Mouse (Mus musculus) WW6 (cell line): Measurements from ENCODE around the gene Reg4.

Experiments used
- DNase-seq: peaks from one replicate; pipeline ENCODE4 v3.0.0-alpha.2; 2013; ENCODE audit warnings: low read depth, low spot score

Gene Reg4

GRCm38 (mm10) chr3:98236266-98236665, 14.3 kb downstream of the Reg4 start:
- DNase-seq, result no peak

DNA sequence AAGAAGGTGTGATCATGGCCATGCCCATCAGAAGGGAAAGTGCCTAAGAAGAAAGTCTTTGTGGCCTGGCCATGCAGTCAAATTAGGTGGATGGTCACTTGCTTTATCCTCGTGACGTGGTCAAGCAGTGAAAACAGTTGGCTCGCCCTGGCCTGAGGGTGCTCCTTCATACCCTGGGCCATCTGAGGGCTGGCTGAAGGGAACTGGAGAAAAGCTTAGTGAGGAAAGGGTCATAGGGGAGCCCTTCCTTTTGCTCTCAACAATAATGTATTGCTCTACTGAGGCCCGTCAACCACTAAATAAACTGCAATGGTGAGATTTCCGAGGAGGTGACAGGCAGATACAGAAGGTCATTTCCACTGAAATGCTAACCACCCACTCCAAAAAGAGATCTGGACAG, 15.3 kb downstream of the Reg4 start:
- DNase-seq, result no peak

- DNase-seq, result no peak
These were observed 16.2 kb downstream of the Reg4 start for GRCm38 (mm10) chr3:98238150-98238549.

- no peak for DNase-seq
These were observed 20.1 kb downstream of the Reg4 start for GRCm38 (mm10) chr3:98242051-98242450.

GRCm38 (mm10) chr3:98242458-98243037, 20.6 kb downstream of the Reg4 start:
- DNase-seq, result no peak

- no peak for DNase-seq
These were observed 23.9 kb downstream of the Reg4 start for GRCm38 (mm10) chr3:98245892-98246291.

DNA sequence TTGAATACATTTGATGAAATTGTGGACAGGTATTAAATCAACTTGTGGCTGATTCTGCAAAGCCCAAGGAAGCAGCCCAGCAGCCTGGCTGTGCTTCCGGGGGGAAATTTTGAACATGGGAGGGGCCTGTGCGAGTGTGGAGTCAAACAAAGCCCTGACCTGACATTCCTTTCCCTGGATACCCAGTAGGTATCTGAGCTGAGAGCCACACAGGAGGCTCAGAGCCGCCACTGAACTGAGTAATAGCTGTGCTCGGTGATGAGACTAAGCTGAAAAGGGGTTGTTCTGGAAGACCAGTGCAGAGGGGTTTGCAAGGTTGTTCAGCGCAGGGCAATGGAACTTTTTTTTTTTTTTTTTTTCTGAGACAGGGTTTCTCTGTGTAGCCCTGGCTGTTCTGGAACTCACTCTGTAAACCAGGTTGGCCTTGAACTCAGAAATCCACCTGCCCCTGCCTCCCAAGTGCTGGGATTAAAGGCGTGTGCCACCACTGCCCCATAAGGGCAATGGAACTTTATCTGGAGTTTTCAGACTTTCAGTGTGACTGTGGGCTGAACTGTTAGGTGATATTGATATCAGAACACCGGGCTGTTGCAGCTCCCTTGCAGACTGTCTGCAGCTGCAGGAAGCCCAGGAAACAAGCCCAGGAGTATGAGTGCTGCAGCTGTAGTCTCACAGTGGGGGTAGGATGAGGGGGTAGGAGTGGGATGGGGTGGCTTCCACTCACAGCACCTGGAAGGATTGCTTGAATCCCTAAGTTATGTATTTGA, 25.2 kb downstream of the Reg4 start:
- no peak for DNase-seq

DNA sequence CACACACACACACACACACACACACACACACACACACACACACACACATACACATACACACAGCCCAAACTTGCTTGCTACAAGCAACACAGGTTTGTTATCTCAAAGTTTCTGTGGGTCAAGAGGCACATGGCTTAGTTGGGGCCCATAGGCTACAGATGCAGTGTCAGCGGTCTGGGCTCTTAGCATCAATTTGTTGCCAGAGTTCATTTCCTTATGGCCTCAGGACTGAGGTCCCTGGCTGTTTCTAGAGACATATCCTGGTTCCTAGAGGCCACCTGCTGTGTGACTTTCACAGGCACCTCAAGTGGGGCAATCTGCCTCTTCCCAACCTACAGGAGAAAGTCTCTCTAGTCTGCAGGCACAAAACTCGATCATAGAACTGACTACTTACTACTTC, 27.4 kb downstream of the Reg4 start:
- DNase-seq, result no peak

GRCm38 (mm10) chr3:98249833-98250448, 28.0 kb downstream of the Reg4 start:
- no peak for DNase-seq

DNA sequence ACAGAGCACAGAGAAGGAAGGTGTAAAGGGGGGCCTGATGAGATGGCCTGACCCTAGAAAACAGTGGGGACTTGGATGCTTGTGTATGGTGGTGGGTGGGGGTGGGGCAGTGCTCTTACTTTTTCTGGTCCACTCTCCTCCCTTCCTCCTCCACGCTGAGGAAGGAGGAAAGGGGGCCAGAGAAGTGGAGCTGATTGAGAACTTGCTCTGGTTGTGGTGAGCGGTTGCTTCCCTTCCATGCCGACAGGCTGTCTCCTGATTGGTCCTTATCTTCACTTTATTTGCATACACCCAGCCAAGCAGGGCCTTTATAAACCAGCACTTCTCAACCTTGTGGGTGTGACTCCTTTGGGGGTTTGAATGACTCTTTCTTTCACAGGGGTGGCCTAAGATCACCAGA, 32.1 kb downstream of the Reg4 start:
- DNase-seq, result no peak

- no peak for DNase-seq
These were observed 33.0 kb downstream of the Reg4 start for GRCm38 (mm10) chr3:98254656-98255583.

- no peak for DNase-seq
These were observed 36.8 kb downstream of the Reg4 start for GRCm38 (mm10) chr3:98258723-98259122.

- DNase-seq, result no peak
These were observed 37.4 kb downstream of the Reg4 start for GRCm38 (mm10) chr3:98259271-98259751.

- no peak for DNase-seq
These were observed 38.6 kb downstream of the Reg4 start for GRCm38 (mm10) chr3:98260534-98260933.

DNA sequence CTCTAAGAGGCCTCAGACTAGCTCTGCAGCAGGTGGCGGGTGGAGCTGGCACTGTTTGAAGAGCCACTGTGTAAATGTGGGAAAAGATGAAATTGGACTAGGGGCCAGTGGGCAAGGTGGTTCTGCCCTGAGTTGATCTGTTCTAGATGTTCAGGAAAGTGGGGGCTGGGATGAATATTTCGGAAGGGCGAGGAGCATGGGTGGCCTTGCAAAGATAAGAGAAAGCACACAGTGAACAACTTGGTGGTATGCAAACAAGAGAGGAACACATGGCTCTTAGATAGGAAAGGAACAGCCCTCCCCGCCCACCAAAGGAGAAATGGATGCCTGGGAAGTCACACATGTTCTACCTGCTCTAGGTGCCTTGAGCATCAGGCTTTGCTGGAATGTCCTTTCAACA, 39.5 kb downstream of the Reg4 start:
- no peak for DNase-seq

DNA sequence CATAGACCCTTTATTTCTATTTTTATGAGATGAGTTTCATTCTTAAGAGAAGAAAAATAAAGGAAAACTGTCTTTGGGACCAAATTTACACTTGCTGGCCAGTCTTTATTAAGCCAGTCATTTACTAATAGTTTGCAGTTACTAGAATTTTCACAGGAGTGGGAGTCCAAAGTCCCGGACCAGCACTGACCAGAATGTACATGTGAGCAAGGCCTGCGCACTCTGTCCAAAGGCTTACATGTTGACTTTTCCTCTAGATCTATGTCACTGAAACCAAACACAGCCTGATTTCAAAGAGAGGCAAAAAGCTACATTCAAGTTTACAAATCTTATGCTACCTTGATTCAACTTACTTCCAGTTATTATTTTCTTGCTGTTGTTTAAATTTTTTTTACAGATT, 40.2 kb downstream of the Reg4 start:
- DNase-seq, result no peak

DNA sequence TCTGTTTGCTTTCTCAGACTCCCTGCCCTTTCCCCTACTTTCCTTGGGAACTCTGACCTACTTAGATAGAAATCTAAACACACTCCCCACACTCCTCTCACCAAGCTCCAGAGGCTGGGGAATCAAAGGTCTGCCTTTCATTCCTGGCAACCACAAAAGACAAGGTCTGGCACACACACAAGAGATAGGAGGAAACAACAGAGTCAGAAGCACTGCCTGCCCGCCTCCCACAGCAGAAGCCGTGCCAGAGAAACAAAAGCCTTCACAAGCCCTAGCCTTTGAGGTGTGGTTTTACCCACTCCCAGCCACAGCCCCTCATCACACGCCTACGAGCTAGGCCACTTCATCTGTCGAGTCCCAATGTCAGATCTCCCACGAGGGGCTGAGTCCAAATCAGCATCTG, 45.3 kb downstream of the Reg4 start:
- no peak for DNase-seq

GRCm38 (mm10) chr3:98273623-98274398, 51.9 kb downstream of the Reg4 start:
- DNase-seq, result no peak

GRCm38 (mm10) chr3:98279682-98280081, 57.7 kb downstream of the Reg4 start:
- DNase-seq, result no peak

GRCm38 (mm10) chr3:98280204-98280932, 58.4 kb downstream of the Reg4 start, which contains the start of gene Hmgcs2:
Gene Hmgcs2, plus strand, starts transcription at chr3:98280435.
- no peak for DNase-seq
